Mouse (Mus musculus) skeletal muscle tissue, adult 2 months (tissue): ENCODE measurements around the gene Ylpm1.

Source experiments
- DNase-seq: peaks from one replicate; pipeline ENCODE4 v3.0.0-alpha.2; 2012; ENCODE audit warnings: low read depth, low spot score

The Ylpm1 gene

GRCm38 (mm10) chr12:84996083-84996496 lies at the start of gene Ylpm1:
TSS of gene Ylpm1 (plus strand) at chr12:84996321.
- DNase-seq: peak; percentile 98

GRCm38 (mm10) chr12:84947894-84948583 lies 48.1 kb upstream of the Ylpm1 start:
- no peak for DNase-seq

GRCm38 (mm10) chr12:84948584-84949285 lies 47.4 kb upstream of the Ylpm1 start:
- no peak for DNase-seq

GRCm38 (mm10) chr12:84950763-84951162 lies 45.4 kb upstream of the Ylpm1 start:
- DNase-seq: no peak

- DNase-seq: no peak
Observed at GRCm38 (mm10) chr12:84951531-84951930, 44.6 kb upstream of the Ylpm1 start.

- no peak for DNase-seq
Observed at GRCm38 (mm10) chr12:84952351-84952750, 43.8 kb upstream of the Ylpm1 start.

GRCm38 (mm10) chr12:84956317-84956716 lies 39.8 kb upstream of the Ylpm1 start:
- no peak for DNase-seq

- no peak for DNase-seq
Observed at GRCm38 (mm10) chr12:84958794-84959356, 37.2 kb upstream of the Ylpm1 start.

- no peak for DNase-seq
Observed at GRCm38 (mm10) chr12:84962606-84963005, 33.5 kb upstream of the Ylpm1 start.

- no peak for DNase-seq
Observed at GRCm38 (mm10) chr12:84968831-84969655, 27.1 kb upstream of the Ylpm1 start.

GRCm38 (mm10) chr12:84969656-84970427 lies 26.3 kb upstream of the Ylpm1 start:
- DNase-seq: no peak

GRCm38 (mm10) chr12:84970428-84971096 lies 25.6 kb upstream of the Ylpm1 start, which contains the start of the genes Fcf1 and Arel1:
TSS of gene Fcf1 (plus strand) at chr12:84970897.
TSS of gene Arel1 (minus strand) at chr12:84970900.
- peak; percentile 83 for DNase-seq

GRCm38 (mm10) chr12:84979264-84979862 lies 16.8 kb upstream of the Ylpm1 start:
- DNase-seq: no peak

- no peak for DNase-seq
Observed at GRCm38 (mm10) chr12:84989456-84989855, 6.7 kb upstream of the Ylpm1 start.

- no peak for DNase-seq
Observed at GRCm38 (mm10) chr12:84995112-84995761, 884 bp upstream of the Ylpm1 start.

- peak; percentile 44 for DNase-seq
Observed at GRCm38 (mm10) chr12:84996501-84997398, 629 bp downstream of the Ylpm1 start.

GRCm38 (mm10) chr12:84999053-84999452 lies 2.9 kb downstream of the Ylpm1 start:
- no peak for DNase-seq

- no peak for DNase-seq
Observed at GRCm38 (mm10) chr12:85006206-85006605, 10.1 kb downstream of the Ylpm1 start.
